Mouse (Mus musculus) ES-E14 (cell line): ENCODE measurements around the gene Acot7. TPM values are rescaled to one million over a fixed set of nuclear protein-coding genes. Genes with fewer than 3 reads are reported as not detected.

Experiments
- DNase-seq: peaks from one replicate; pipeline ENCODE4 v3.0.0-alpha.2; 2013; ENCODE audit warnings: low read depth, low spot score
- H3K27ac ChIP-seq: 2 replicates; pipeline ENCODE4 v1.5.1; 2012; ENCODE audit warnings: low read depth, mild to moderate bottlenecking, low read length, moderate library complexity, mixed read lengths; ENCODE audit not compliant: poor library complexity, insufficient read depth, severe bottlenecking
- H3K36me3 ChIP-seq: 2 replicates; pipeline ENCODE4 v1.6.1; 2012; ENCODE audit warnings: mild to moderate bottlenecking, low read length, moderate library complexity, mixed read lengths; ENCODE audit not compliant: control insufficient read depth, poor library complexity, insufficient read depth, severe bottlenecking
- H3K4me1 ChIP-seq, 2 experiments: fragments of 150-350 bp in 1 of 2; sonication (generic) in 1 of 2; 2 replicates each; pipeline ENCODE4 v1.6.1; 2012; ENCODE audit warnings: low read length in 2 of 2, mild to moderate bottlenecking in 1 of 2, mixed read lengths in 1 of 2; ENCODE audit not compliant: control insufficient read depth in 2 of 2, insufficient read depth in 2 of 2, poor library complexity in 1 of 2
- H3K4me3 ChIP-seq, 2 experiments: fragments of 150-350 bp in 1 of 2; sonication (generic) in 1 of 2; 2 replicates each; pipeline ENCODE4 v1.5.1; 2012; ENCODE audit warnings: low read length in 2 of 2, low read depth in 1 of 2, mild to moderate bottlenecking in 1 of 2, mixed read lengths in 1 of 2; ENCODE audit not compliant: insufficient read depth in 1 of 2, poor library complexity in 1 of 2, severe bottlenecking in 1 of 2
- H3K9ac ChIP-seq: 2 replicates; pipeline ENCODE4 v1.6.1; 2012; ENCODE audit warnings: low read depth, mild to moderate bottlenecking, low read length, mixed read lengths; ENCODE audit not compliant: poor library complexity, insufficient read depth, severe bottlenecking
- H3K9me3 ChIP-seq: fragments of 150-350 bp; sonication (generic); 2 replicates; pipeline ENCODE4 v1.6.1; 2012; ENCODE audit warnings: low read depth, mild to moderate bottlenecking, low read length; ENCODE audit not compliant: control insufficient read depth, insufficient read depth
- CHD2 ChIP-seq: IDR thresholded peaks from 2 replicates; pipeline ENCODE4 v1.6.1; 2014; ENCODE audit warnings: mild to moderate bottlenecking, low read depth, low read length, inconsistent platforms
- HCFC1 ChIP-seq: IDR thresholded peaks from 2 replicates; pipeline ENCODE4 v1.6.1; 2012; ENCODE audit warnings: low read length, inconsistent platforms, borderline replicate concordance; ENCODE audit not compliant: insufficient read depth
- MAFK ChIP-seq: IDR thresholded peaks from 2 replicates; pipeline ENCODE4 v1.6.1; 2014; ENCODE audit warnings: mild to moderate bottlenecking, low read depth, low read length, inconsistent platforms; ENCODE audit not compliant: insufficient read depth
- ZC3H11A ChIP-seq: IDR thresholded peaks from 2 replicates; pipeline ENCODE4 v1.6.1; 2012; ENCODE audit warnings: low read depth, mild to moderate bottlenecking, inconsistent platforms, low read length, borderline replicate concordance
- ZNF384 ChIP-seq: IDR thresholded peaks from 2 replicates; pipeline ENCODE4 v1.6.1; 2012; ENCODE audit warnings: low read depth, low read length, inconsistent platforms
- in situ Hi-C, 2 experiments: fragments of 600-800 bp; cut with MboI; formaldehyde crosslinking; loops; one replicate each; pipeline ENCODE4 v1.15.1; 2025; ENCODE audit warnings: low sequenced_read_pairs in 2 of 2, inconsistent platforms in 1 of 2; ENCODE audit not compliant: unreplicated experiment in 2 of 2
- total RNA-seq: library from RNA; depleted of rRNA; stranded (reverse); fragments of 300-350 nt; gene quantifications from 2 replicates; pipeline ENCODE4 v1.2.3, GENCODE M21; 2012; rRNA removed

Gene Acot7
- 38.8 and 51.9 TPM in 2 replicates for total RNA-seq

DNA sequence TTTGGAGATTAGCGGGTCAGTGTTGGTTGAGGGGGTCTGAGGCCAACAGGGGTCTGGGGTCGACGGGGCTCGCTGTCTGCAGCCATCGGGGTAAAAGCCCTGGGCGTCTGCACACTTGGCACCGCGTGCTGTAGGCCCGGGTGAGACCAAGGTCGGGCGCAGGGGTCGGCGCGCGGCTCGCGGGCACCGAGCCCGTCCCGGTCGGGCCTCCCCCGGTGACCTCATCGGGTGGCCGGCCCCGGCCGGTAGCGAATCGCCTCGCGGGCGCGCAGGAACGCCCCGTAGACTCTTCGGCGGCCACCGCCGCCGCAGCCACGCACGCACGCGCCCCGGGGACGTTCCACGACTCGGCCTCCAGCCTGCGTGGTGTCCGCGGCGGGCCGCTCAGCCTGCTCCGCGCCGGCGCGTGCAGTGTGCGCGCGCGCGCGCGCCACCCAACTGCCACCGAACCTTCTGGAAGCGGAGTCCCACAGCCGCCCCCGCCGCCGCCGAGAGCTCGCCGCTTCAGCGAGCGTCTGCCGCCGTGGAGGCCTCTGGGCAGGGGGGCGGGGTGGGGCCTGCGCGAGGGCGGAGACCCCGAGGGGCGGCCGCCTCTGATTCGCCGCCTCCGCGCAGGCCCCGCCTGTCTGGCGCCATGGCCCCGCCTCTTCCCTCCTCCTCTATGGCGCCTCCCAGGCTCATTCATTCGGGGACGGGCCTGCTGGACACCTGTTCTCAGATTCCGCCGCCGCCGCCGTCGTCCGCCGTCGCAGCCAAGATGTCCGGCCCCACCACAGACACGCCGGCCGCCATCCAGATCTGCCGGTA lies at the start of gene Acot7:
Acot7 (plus strand) TSS at position 598 of the 807 bp plus-strand sequence.
- H3K4me1 ChIP-seq: peaks cover 1 to 8% of the 10 kb centered on the region in 2 experiments; a peak in 2 of 4 replicates
- peak within 1 kb of the TSS; percentile 86 to 97 for H3K4me3 ChIP-seq
- peak within 1 kb of the TSS; percentile 36 for H3K27ac ChIP-seq
- H3K9me3 ChIP-seq: no peaks in the 10 kb centered on the region
- H3K9ac ChIP-seq: peak within 1 kb of the TSS; percentile 91
- in situ Hi-C loops: no loop called here
- H3K36me3 ChIP-seq: no peaks in the 10 kb centered on the region; the same call in 1 of the 2 replicates
- TF ChIP-seq ZC3H11A (no peak), ZNF384 (no peak), HCFC1 (no peak), MAFK (no peak), CHD2 (no peak)
- peak; percentile 82 for DNase-seq

DNA sequence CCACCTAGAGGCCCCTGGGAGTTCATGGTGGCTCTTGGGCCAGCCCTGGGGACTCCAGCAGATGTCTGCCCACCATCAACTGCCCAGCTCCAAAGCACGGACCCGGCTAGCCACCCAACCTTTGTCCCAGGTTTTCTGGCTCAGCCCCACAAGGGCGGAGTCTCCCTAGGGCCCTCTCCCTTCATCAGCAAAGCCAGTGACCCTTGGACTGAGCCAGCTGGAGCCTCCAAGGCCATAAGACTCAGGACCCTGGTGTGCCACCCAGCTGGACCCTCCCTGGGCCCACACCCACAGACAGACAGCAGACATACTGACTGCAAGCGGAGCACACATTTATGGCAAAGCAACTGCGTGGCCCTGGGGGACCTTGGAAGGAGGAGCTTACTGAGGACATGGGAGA lies 49.1 kb upstream of the Acot7 start:
- Histone ChIP-seq H3K36me3 (no peaks in the 10 kb centered on the region), H3K27ac (no peak overlapping the region), H3K9me3 (no peaks in the 10 kb centered on the region), H3K9ac (no peak overlapping the region), H3K4me3 (no peak overlapping the region), H3K4me1 (peaks cover 0 to 19% of the 10 kb centered on the region in 2 experiments; a peak in 2 of 4 replicates)
- TF ChIP-seq MAFK (no peak), HCFC1 (no peak), ZNF384 (no peak), ZC3H11A (no peak), CHD2 (no peak)
- DNase-seq: no peak
- in situ Hi-C loops: no loop called here

DNA sequence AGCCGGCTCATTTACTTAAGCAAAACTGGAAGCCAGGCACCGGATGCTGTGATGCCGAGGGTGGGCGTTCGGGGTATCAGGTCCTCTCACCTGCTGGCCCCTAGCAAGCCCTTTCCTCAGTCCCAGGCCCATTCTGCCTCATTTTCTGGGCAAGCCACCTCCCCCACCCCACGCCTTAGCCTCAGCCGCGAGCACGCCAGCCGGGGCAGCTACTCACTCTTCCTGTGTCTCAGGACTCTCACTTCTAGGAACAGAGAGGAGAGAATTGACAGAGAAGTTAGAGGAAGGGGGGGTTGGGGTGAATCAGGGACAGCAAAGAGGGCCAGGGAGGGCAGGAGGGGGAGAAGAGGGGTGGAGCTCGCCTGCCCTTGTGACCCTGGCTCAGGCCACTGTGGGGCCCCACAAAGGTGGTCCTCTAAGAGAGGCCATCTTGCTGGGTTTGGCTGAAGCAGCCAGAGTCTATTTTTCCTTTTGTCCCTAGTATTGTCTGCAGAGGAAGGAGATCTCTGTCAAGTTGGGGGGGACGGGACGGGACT lies 48.5 kb upstream of the Acot7 start:
- in situ Hi-C loops: no loop called here
- Histone ChIP-seq H3K4me3 (no peak overlapping the region), H3K4me1 (peaks cover 0 to 18% of the 10 kb centered on the region in 2 experiments; a peak in 2 of 4 replicates), H3K27ac (no peak overlapping the region), H3K36me3 (no peaks in the 10 kb centered on the region), H3K9me3 (no peaks in the 10 kb centered on the region), H3K9ac (no peak overlapping the region)
- DNase-seq: no peak
- TF ChIP-seq ZNF384 (no peak), HCFC1 (no peak), ZC3H11A (no peak), MAFK (no peak)

DNA sequence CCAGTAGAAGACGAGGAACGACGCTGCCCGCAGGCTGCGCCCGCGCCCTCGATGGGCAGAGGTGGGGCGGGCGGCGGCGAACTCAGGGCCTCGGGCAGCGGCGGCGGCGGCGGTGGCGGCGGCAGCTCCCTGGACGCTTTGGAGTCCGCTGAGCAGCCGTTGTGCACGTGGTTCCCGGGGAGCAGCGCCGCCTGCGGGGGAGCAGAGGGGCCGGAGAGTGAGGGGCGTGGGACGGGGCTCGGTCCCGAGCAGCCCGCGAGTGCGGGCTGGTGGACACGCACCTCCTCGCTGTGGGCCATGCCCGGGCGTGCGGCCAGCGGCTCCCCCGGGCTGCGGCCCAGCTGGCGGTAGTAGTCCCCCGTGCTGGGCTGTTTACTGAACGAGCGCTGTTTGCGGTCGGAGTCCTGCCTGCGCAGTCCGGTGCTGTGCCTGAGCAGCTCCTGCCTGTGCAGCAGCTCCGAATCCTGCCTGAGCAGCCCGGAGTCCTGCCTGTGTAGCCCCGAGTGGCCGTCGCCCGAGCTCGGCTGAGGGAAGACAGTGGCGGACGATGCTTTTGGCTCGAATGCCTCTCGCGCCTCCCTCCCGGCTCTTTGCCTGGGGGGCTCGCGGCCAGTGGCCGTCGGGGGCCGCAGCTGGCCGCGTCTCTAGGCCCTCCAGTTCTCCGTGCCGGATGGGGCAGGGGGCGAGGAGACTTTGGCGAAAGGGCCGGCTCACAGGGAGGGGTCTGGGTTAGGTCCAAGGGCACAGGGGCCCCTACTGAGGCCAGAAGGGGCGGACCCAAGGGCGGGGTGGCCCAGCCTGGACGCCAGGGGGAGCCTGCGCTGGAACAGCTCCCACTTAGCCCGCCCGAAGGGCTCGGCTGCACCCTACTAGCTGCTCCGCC lies 46.9 kb upstream of the Acot7 start:
- H3K9ac ChIP-seq: peak overlapping the region; percentile 67
- no peaks in the 10 kb centered on the region for H3K9me3 ChIP-seq
- H3K4me3 ChIP-seq: peak overlapping the region; percentile 68 to 75
- H3K4me1 ChIP-seq: peaks cover 0 to 21% of the 10 kb centered on the region in 2 experiments; a peak in 2 of 4 replicates
- DNase-seq: no peak
- H3K36me3 ChIP-seq: no peaks in the 10 kb centered on the region
- no peak for TF ChIP-seq MAFK
- 0 out of 2 replicates have a peak, but pooled peaks have one; percentile 22 for TF ChIP-seq HCFC1
- TF ChIP-seq CHD2: no peak
- in situ Hi-C loops: no loop called here
- H3K27ac ChIP-seq: no peak overlapping the region; the same call in 1 of the 2 replicates
